Mouse (Mus musculus) central nervous system, embryonic 14 days (tissue): ENCODE data around the gene Zfp354b. TPM values are rescaled to one million over a fixed set of nuclear protein-coding genes. Genes with fewer than 3 reads are reported as not detected.

Experiments used
- polyA plus RNA-seq: library from polyadenylated mRNA; depleted of rRNA; stranded (reverse); fragments of >200 nt; gene quantifications from 2 replicates; pipeline ENCODE4 v1.2.3, GENCODE M21; 2012; rRNA removed

The Zfp354b gene
- polyA plus RNA-seq = 2.3 and 2.4 TPM in 2 replicates

DNA sequence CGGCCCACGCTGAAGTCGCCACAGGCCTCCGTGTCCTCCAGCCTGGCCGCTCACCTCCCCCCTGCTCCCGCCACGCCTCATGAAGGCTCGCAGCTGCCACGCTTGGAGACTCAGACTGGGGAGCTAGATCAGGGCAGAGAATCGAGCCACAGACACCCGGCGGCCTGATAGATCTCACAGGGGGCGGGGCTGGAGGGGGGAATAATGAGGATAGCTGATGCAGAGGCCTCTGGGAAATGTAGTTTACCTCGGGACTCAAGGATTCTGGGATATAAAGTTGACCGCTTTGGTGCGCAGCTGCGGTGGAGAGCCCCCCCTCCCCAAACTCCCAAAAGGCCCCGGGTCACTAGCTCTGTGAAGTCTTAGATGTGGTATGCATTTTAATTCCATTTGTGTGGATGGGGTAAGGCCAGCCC is at the start of gene Zfp354b:
Zfp354b (minus strand) TSS at position 183 of the 416 bp plus-strand sequence.

GRCm38 (mm10) chr11:50966230-50966629 is 34.8 kb upstream of the Zfp354b start, which contains the start of gene Olfr1378:
Olfr1378 (plus strand) TSS chr11:50966530.

DNA sequence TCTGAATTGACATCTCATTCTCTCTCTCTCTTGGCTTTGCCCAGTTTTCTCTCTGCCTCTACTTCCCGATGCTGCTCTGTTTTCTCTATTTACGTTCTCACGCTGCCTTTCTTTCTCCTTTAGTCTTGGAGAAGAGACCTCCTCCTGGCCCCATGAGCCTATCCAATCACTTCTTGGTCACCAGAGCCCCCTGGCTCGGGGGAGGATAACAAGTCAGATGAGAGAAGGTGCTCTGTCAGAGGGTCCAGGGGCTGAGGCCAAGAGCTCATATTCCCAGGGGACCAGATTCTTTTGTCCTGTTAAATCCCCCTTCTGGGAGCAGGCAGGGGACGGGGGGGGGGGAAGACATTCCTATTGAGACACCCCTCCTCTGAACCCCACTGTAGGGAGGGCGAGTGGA is 22.2 kb upstream of the Zfp354b start, which contains the start of gene Prop1:
Prop1 (minus strand) TSS at position 101 of the 400 bp plus-strand sequence.

DNA sequence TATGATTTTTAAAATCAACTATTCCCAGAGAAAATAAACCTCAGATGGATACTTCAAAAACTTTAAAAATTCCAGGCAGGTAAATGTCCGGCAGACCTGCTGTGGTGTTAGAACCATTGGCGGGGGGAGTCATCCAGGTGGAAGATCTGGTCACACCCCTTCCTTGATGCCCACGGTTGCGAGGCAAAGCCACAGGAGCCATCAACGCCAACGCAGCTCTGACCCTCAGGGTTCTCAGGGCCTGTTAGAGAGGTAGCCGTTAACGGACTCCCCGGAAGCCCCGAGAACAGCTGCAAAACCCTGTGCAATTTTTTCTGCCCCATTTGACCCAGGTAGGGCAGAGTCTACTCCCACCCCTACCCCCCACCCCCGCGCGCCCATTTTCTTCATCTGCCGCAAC is 12.1 kb upstream of the Zfp354b start, which contains the start of gene 4933414I15Rik:
4933414I15Rik (minus strand) TSS at position 260 of the 400 bp plus-strand sequence.

DNA sequence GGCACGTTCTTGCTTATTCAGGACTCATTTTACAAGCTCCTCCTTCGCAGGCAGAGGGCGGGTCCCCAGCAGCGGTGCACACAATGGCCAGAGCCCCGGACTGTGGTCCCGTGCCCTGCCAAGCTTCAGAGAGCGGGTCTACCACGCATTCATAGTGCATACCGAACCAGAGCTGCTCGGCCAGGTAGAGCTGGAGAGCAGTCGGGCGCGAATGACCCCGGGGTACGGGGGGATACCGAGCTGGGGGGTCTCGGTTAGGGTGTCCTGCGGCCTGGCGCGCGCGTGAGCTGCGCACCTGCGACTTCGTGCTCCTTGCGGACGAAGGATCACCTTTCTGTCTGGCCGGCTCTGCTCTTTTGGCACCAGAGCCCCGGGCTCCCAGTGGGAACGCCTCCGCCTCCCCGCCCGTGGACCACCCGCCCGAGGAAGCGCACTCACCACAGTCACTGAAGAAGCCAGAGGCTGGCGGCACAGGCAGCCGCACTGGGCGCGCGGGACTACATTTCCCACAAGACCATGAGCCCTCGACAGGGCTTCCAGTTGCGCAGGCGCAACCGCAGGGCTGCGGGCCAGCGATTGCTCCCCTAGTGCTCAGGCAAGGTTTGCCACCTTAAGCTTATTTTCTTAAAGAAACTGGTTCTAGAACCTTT is 15.6 kb downstream of the Zfp354b start, which contains the start of gene Zfp2:
Zfp2 (minus strand) TSS at position 495 of the 650 bp plus-strand sequence.

GRCm38 (mm10) chr11:50887390-50888128 is 43.9 kb downstream of the Zfp354b start, which contains the start of gene Zfp454:
Zfp454 (minus strand) TSS chr11:50887651.

Other genes starting within 250 kb of the Zfp354b start
- gene Zfp354c, start 103.9 kb downstream of the Zfp354b start, polyA plus RNA-seq = 30.8 and 37.3 TPM in 2 replicates
- 1.3 and 1.5 TPM in 2 replicates for gene Zfp879, start 90.1 kb downstream of the Zfp354b start, polyA plus RNA-seq
- gene Grm6, start 80.9 kb downstream of the Zfp354b start, polyA plus RNA-seq = 0.09 and 0.13 TPM in 2 replicates
- gene Zfp454, start 44.0 kb downstream of the Zfp354b start, polyA plus RNA-seq = 10.3 and 13.2 TPM in 2 replicates
- gene Zfp2, start 15.5 kb downstream of the Zfp354b start, polyA plus RNA-seq = 21.7 and 23.2 TPM in 2 replicates
- gene 4933414I15Rik, start 12.1 kb upstream of the Zfp354b start, polyA plus RNA-seq = not detected in 2 replicates
- gene Prop1, start 22.1 kb upstream of the Zfp354b start, polyA plus RNA-seq = 0.50 TPM in 1 of 2 replicates, not detected in the other
- gene Olfr1378, start 34.9 kb upstream of the Zfp354b start, polyA plus RNA-seq = not detected in 2 replicates
- not detected in 2 replicates for gene Olfr1377, start 50.3 kb upstream of the Zfp354b start, polyA plus RNA-seq
- gene Olfr51, start 72.0 kb upstream of the Zfp354b start, polyA plus RNA-seq = not detected in 2 replicates
- gene Olfr54, start 82.6 kb upstream of the Zfp354b start, polyA plus RNA-seq = not detected in 2 replicates
- gene Olfr1375, start 116.5 kb upstream of the Zfp354b start, polyA plus RNA-seq = not detected in 2 replicates
- gene Zfp354a, start 127.6 kb upstream of the Zfp354b start, polyA plus RNA-seq = 11.5 and 12.7 TPM in 2 replicates